Mouse (Mus musculus): ENCODE data around the gene Esam. TPM values are rescaled to one million over a fixed set of nuclear protein-coding genes. Genes with fewer than 3 reads are reported as not detected.

Esam gene
- total and polyA plus RNA-seq, 3 experiments = 58.5 to 81.3 (median 77.1) TPM

DNA sequence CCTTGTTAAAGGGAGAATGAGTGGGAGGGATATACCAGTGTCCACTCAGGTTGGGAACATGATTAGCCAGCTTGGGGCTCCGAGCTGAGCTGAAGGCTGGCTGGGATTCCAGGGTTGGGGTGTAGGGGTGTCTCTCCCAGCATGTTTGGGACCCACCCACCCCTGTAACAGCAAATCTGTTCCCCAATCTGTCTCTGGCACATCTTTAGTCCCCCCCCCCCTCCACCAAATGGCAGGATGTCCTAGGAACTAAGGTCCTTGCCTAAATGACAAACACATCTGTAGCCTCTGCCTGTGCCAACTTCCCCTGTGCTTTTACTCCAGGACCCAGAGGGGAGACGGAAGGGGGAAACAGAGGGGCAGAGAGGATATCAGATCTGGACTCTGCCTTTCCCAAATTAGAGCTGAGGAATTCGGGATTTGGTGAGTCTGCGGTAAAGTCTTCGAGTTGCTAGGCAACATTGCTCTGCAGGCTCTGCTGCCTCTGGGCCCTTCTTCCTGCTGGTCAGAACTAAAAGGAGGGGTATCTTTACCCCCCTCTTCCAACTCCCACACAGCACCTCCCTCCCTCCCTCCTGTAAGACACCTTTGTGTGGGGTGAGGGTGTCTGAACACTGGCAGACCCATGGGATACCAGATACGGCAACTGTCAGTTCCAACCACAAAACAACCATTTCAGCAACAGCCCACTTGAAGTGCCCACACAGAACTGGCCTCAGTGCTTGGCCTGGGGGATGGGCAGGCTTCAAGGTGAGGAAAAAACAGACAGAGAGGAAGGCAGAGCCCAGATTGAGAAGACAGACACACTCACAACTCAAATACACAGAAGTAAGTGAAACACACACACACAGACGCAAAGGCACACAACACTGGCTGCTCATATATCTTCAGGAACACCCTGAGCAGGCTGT lies 27.2 kb downstream of the Esam start, which contains the start of gene Siae:
Gene Siae (plus strand): TSS at position 861 of the 911 bp plus-strand sequence.
- no peaks in the 10 kb centered on the region for H3K36me3 ChIP-seq (ENCODE audit: control insufficient read depth, insufficient read depth, low read length)
- 27% methylated on average over 7 of the region's 7 CpGs for WGBS
- TF ChIP-seq EP300 (IDR thresholded peaks at IDR 0.05; ENCODE audit: insufficient read depth, low read depth, low read length) (no peak), POLR2A (IDR thresholded peaks at IDR 0.05; ENCODE audit: insufficient read depth, low read depth, low read length) (no peak), CTCF (IDR thresholded peaks at IDR 0.05) (no peak)
- intact Hi-C loops (cut with DNase I) = no loop called here
- H3K27me3 ChIP-seq (ENCODE audit: control insufficient read depth, insufficient read depth, low read length) = no peaks in the 10 kb centered on the region
- H3K4me1 ChIP-seq (ENCODE audit: control insufficient read depth, insufficient read depth, low read length) = peaks cover 4% of the 10 kb centered on the region
- H3K4me3 ChIP-seq = no peak within 1 kb of the TSS
- H3K27ac ChIP-seq = no peak within 1 kb of the TSS
- H3K9ac ChIP-seq (ENCODE audit: low read depth, low read length) = no peak within 1 kb of the TSS
- no peaks in the 10 kb centered on the region for H3K79me2 ChIP-seq (replicated peaks; ENCODE audit: control insufficient read depth, insufficient read depth, low read length)
- DNase-seq = no peak

GRCm38 (mm10) chr9:37556366-37556765 lies 28.5 kb downstream of the Esam start:
- H3K4me3 ChIP-seq = no peak overlapping the region
- intact Hi-C loops (cut with DNase I) = no loop called here
- no peaks in the 10 kb centered on the region for H3K79me2 ChIP-seq (replicated peaks; ENCODE audit: control insufficient read depth, insufficient read depth, low read length)
- WGBS = 87% methylated on average over 3 of the region's 3 CpGs
- H3K9ac ChIP-seq (ENCODE audit: low read depth, low read length) = no peak overlapping the region
- no peak for TF ChIP-seq CTCF (IDR thresholded peaks at IDR 0.05)
- no peak for TF ChIP-seq EP300 (IDR thresholded peaks at IDR 0.05; ENCODE audit: insufficient read depth, low read depth, low read length)
- TF ChIP-seq POLR2A (IDR thresholded peaks at IDR 0.05; ENCODE audit: insufficient read depth, low read depth, low read length) = no peak
- H3K27ac ChIP-seq = no peak overlapping the region
- H3K36me3 ChIP-seq (ENCODE audit: control insufficient read depth, insufficient read depth, low read length) = no peaks in the 10 kb centered on the region
- no peak for DNase-seq
- H3K27me3 ChIP-seq (ENCODE audit: control insufficient read depth, insufficient read depth, low read length) = no peaks in the 10 kb centered on the region
- peaks cover 4% of the 10 kb centered on the region for H3K4me1 ChIP-seq (ENCODE audit: control insufficient read depth, insufficient read depth, low read length)

- WGBS = 91% methylated on average over 2 of the region's 2 CpGs
- H3K4me3 ChIP-seq = no peak overlapping the region
- H3K9ac ChIP-seq (ENCODE audit: low read depth, low read length) = no peak overlapping the region
- H3K4me1 ChIP-seq (ENCODE audit: control insufficient read depth, insufficient read depth, low read length) = no peaks in the 10 kb centered on the region; the same call in 1 of the 2 replicates
- no peaks in the 10 kb centered on the region for H3K36me3 ChIP-seq (ENCODE audit: control insufficient read depth, insufficient read depth, low read length)
- no peaks in the 10 kb centered on the region for H3K27me3 ChIP-seq (ENCODE audit: control insufficient read depth, insufficient read depth, low read length)
- TF ChIP-seq POLR2A (IDR thresholded peaks at IDR 0.05; ENCODE audit: insufficient read depth, low read depth, low read length) = no peak
- no peak for TF ChIP-seq EP300 (IDR thresholded peaks at IDR 0.05; ENCODE audit: insufficient read depth, low read depth, low read length)
- TF ChIP-seq CTCF (IDR thresholded peaks at IDR 0.05) = no peak
- intact Hi-C loops (cut with DNase I) = no loop called here
- no peak overlapping the region for H3K27ac ChIP-seq
- no peaks in the 10 kb centered on the region for H3K79me2 ChIP-seq (replicated peaks; ENCODE audit: control insufficient read depth, insufficient read depth, low read length)
- no peak for DNase-seq
Observed at GRCm38 (mm10) chr9:37560617-37561016, 32.7 kb downstream of the Esam start.

- WGBS = 56% methylated on average over 1 of the region's 1 CpGs
- intact Hi-C loops (cut with DNase I) = no loop called here
- peaks cover 5% of the 10 kb centered on the region for H3K4me1 ChIP-seq (ENCODE audit: control insufficient read depth, insufficient read depth, low read length)
- TF ChIP-seq CTCF (IDR thresholded peaks at IDR 0.05) = no peak
- TF ChIP-seq POLR2A (IDR thresholded peaks at IDR 0.05; ENCODE audit: insufficient read depth, low read depth, low read length) = no peak
- no peak for TF ChIP-seq EP300 (IDR thresholded peaks at IDR 0.05; ENCODE audit: insufficient read depth, low read depth, low read length)
- no peak for DNase-seq
- H3K9ac ChIP-seq (ENCODE audit: low read depth, low read length) = no peak overlapping the region
- H3K4me3 ChIP-seq = no peak overlapping the region
- H3K27ac ChIP-seq = no peak overlapping the region
- no peaks in the 10 kb centered on the region for H3K27me3 ChIP-seq (ENCODE audit: control insufficient read depth, insufficient read depth, low read length)
- no peaks in the 10 kb centered on the region for H3K36me3 ChIP-seq (ENCODE audit: control insufficient read depth, insufficient read depth, low read length)
- H3K79me2 ChIP-seq (replicated peaks; ENCODE audit: control insufficient read depth, insufficient read depth, low read length) = no peaks in the 10 kb centered on the region
Observed at GRCm38 (mm10) chr9:37563805-37564204, 35.9 kb downstream of the Esam start.

GRCm38 (mm10) chr9:37567019-37567418 lies 39.1 kb downstream of the Esam start:
- no peak overlapping the region for H3K4me3 ChIP-seq
- TF ChIP-seq EP300 (IDR thresholded peaks at IDR 0.05; ENCODE audit: insufficient read depth, low read depth, low read length) (no peak), POLR2A (IDR thresholded peaks at IDR 0.05; ENCODE audit: insufficient read depth, low read depth, low read length) (no peak), CTCF (IDR thresholded peaks at IDR 0.05) (no peak)
- no peak overlapping the region for H3K9ac ChIP-seq (ENCODE audit: low read depth, low read length)
- H3K4me1 ChIP-seq (ENCODE audit: control insufficient read depth, insufficient read depth, low read length) = peaks cover 6% of the 10 kb centered on the region
- H3K79me2 ChIP-seq (replicated peaks; ENCODE audit: control insufficient read depth, insufficient read depth, low read length) = no peaks in the 10 kb centered on the region
- H3K27me3 ChIP-seq (ENCODE audit: control insufficient read depth, insufficient read depth, low read length) = no peaks in the 10 kb centered on the region
- H3K27ac ChIP-seq = no peak overlapping the region
- 88% methylated on average over 2 of the region's 2 CpGs for WGBS
- intact Hi-C loops (cut with DNase I) = no loop called here
- no peak for DNase-seq
- H3K36me3 ChIP-seq (ENCODE audit: control insufficient read depth, insufficient read depth, low read length) = no peaks in the 10 kb centered on the region

DNA sequence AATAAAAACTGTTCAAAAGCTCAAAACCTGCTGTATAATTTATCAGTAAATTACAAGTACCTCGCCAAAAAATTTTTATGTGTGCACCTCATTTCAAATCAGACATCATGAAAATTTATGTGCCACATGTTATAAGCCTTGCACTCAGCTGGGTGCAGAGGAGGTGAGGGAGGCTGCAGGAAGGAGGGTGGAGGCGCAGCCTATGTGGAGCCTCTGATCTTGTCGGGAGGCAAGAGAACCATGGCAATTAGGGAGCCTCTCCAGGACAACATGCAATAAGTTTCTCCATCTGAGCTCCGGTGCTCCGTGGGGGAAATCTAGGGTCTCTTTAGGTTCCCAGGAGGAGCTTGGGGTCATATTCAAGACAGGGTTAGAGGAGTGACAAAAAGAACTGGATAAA lies 39.6 kb downstream of the Esam start:
- H3K27ac ChIP-seq = peak overlapping the region; percentile 70
- H3K9ac ChIP-seq (ENCODE audit: low read depth, low read length) = no peak overlapping the region
- no peak overlapping the region for H3K4me3 ChIP-seq
- H3K27me3 ChIP-seq (ENCODE audit: control insufficient read depth, insufficient read depth, low read length) = no peaks in the 10 kb centered on the region
- peaks cover 6% of the 10 kb centered on the region for H3K4me1 ChIP-seq (ENCODE audit: control insufficient read depth, insufficient read depth, low read length)
- H3K36me3 ChIP-seq (ENCODE audit: control insufficient read depth, insufficient read depth, low read length) = no peaks in the 10 kb centered on the region
- DNase-seq = no peak
- no peaks in the 10 kb centered on the region for H3K79me2 ChIP-seq (replicated peaks; ENCODE audit: control insufficient read depth, insufficient read depth, low read length)
- intact Hi-C loops (cut with DNase I) = no loop called here
- 36% methylated on average over 5 of the region's 5 CpGs for WGBS
- no peak for TF ChIP-seq CTCF (IDR thresholded peaks at IDR 0.05)
- TF ChIP-seq EP300 (IDR thresholded peaks at IDR 0.05; ENCODE audit: insufficient read depth, low read depth, low read length) = no peak
- TF ChIP-seq POLR2A (IDR thresholded peaks at IDR 0.05; ENCODE audit: insufficient read depth, low read depth, low read length) = no peak
